Mouse (Mus musculus): ENCODE results near the gene 1810010D01Rik. TPM values are rescaled to one million over a fixed set of nuclear protein-coding genes. Genes with fewer than 3 reads are reported as not detected.

1810010D01Rik gene
- polyA plus RNA-seq, 1 experiment from 2014 or later = 0.33 TPM

- H3K27me3 ChIP-seq (replicated peaks; ENCODE audit: control insufficient read depth, insufficient read depth, low read length) = no peaks in the 10 kb centered on the region
- no peak overlapping the region for H3K4me2 ChIP-seq (replicated peaks; ENCODE audit: low read depth)
- WGBS = 65% methylated on average over 3 of the region's 3 CpGs
- H3K9me3 ChIP-seq (ENCODE audit: control insufficient read depth) = no peaks in the 10 kb centered on the region
- H3K27ac ChIP-seq (ENCODE audit: low read depth, low read length) = no peak overlapping the region
- H3K4me1 ChIP-seq (replicated peaks; ENCODE audit: control insufficient read depth, insufficient read depth, low read length) = no peaks in the 10 kb centered on the region
- no peak for TF ChIP-seq CTCF (IDR thresholded peaks at IDR 0.05; ENCODE audit: low read depth)
- H3K9ac ChIP-seq (ENCODE audit: low read depth, low read length) = no peak overlapping the region
- H3K36me3 ChIP-seq (ENCODE audit: control insufficient read depth, insufficient read depth) = no peaks in the 10 kb centered on the region
- no peak overlapping the region for H3K4me3 ChIP-seq (ENCODE audit: low read depth, low read length)
- ATAC-seq = no peak
Observed at GRCm38 (mm10) chr7:145187802-145188201, 20.1 kb downstream of the 1810010D01Rik start.

- H3K36me3 ChIP-seq (ENCODE audit: control insufficient read depth, insufficient read depth) = no peaks in the 10 kb centered on the region
- H3K4me2 ChIP-seq (replicated peaks; ENCODE audit: low read depth) = no peak overlapping the region
- no peak for ATAC-seq
- WGBS = 64% methylated on average over 4 of the region's 4 CpGs
- no peak overlapping the region for H3K9ac ChIP-seq (ENCODE audit: low read depth, low read length)
- no peak overlapping the region for H3K27ac ChIP-seq (ENCODE audit: low read depth, low read length)
- no peak for TF ChIP-seq CTCF (IDR thresholded peaks at IDR 0.05; ENCODE audit: low read depth)
- no peaks in the 10 kb centered on the region for H3K9me3 ChIP-seq (ENCODE audit: control insufficient read depth)
- H3K4me1 ChIP-seq (replicated peaks; ENCODE audit: control insufficient read depth, insufficient read depth, low read length) = 0 out of 2 replicates have a peak, but pooled peaks cover 3% of the 10 kb centered on the region
- H3K4me3 ChIP-seq (ENCODE audit: low read depth, low read length) = no peak overlapping the region
- no peaks in the 10 kb centered on the region for H3K27me3 ChIP-seq (replicated peaks; ENCODE audit: control insufficient read depth, insufficient read depth, low read length)
Observed at GRCm38 (mm10) chr7:145182388-145182787, 25.5 kb downstream of the 1810010D01Rik start.

GRCm38 (mm10) chr7:145181376-145182034 is 26.4 kb downstream of the 1810010D01Rik start:
- Histone ChIP-seq H3K9ac (ENCODE audit: low read depth, low read length) (no peak overlapping the region), H3K27ac (ENCODE audit: low read depth, low read length) (no peak overlapping the region), H3K27me3 (replicated peaks; ENCODE audit: control insufficient read depth, insufficient read depth, low read length) (no peaks in the 10 kb centered on the region), H3K36me3 (ENCODE audit: control insufficient read depth, insufficient read depth) (no peaks in the 10 kb centered on the region), H3K4me2 (replicated peaks; ENCODE audit: low read depth) (no peak overlapping the region), H3K4me1 (replicated peaks; ENCODE audit: control insufficient read depth, insufficient read depth, low read length) (0 out of 2 replicates have a peak, but pooled peaks cover 3% of the 10 kb centered on the region), H3K4me3 (ENCODE audit: low read depth, low read length) (no peak overlapping the region), H3K9me3 (ENCODE audit: control insufficient read depth) (no peaks in the 10 kb centered on the region)
- WGBS = 70% methylated on average over 11 of the region's 11 CpGs
- ATAC-seq = no peak
- TF ChIP-seq CTCF (IDR thresholded peaks at IDR 0.05; ENCODE audit: low read depth) = no peak

- H3K4me3 ChIP-seq (ENCODE audit: low read depth, low read length) = no peak overlapping the region
- H3K9me3 ChIP-seq (ENCODE audit: control insufficient read depth) = no peaks in the 10 kb centered on the region
- no peak for ATAC-seq
- no peaks in the 10 kb centered on the region for H3K36me3 ChIP-seq (ENCODE audit: control insufficient read depth, insufficient read depth)
- H3K27me3 ChIP-seq (replicated peaks; ENCODE audit: control insufficient read depth, insufficient read depth, low read length) = no peaks in the 10 kb centered on the region
- WGBS = 53% methylated on average over 5 of the region's 5 CpGs
- H3K4me2 ChIP-seq (replicated peaks; ENCODE audit: low read depth) = no peak overlapping the region
- TF ChIP-seq CTCF (IDR thresholded peaks at IDR 0.05; ENCODE audit: low read depth) = no peak
- H3K27ac ChIP-seq (ENCODE audit: low read depth, low read length) = no peak overlapping the region
- 0 out of 2 replicates have a peak, but pooled peaks cover 3% of the 10 kb centered on the region for H3K4me1 ChIP-seq (replicated peaks; ENCODE audit: control insufficient read depth, insufficient read depth, low read length)
- no peak overlapping the region for H3K9ac ChIP-seq (ENCODE audit: low read depth, low read length)
Observed at GRCm38 (mm10) chr7:145179691-145180091, 28.2 kb downstream of the 1810010D01Rik start.

GRCm38 (mm10) chr7:145176750-145177589 is 30.9 kb downstream of the 1810010D01Rik start:
- WGBS = 59% methylated on average over 15 of the region's 15 CpGs
- 0 out of 2 replicates have a peak, but pooled peaks cover 3% of the 10 kb centered on the region for H3K4me1 ChIP-seq (replicated peaks; ENCODE audit: control insufficient read depth, insufficient read depth, low read length)
- no peak overlapping the region for H3K4me2 ChIP-seq (replicated peaks; ENCODE audit: low read depth)
- TF ChIP-seq CTCF (IDR thresholded peaks at IDR 0.05; ENCODE audit: low read depth) = no peak
- H3K27ac ChIP-seq (ENCODE audit: low read depth, low read length) = no peak overlapping the region
- H3K9ac ChIP-seq (ENCODE audit: low read depth, low read length) = no peak overlapping the region
- H3K9me3 ChIP-seq (ENCODE audit: control insufficient read depth) = no peaks in the 10 kb centered on the region
- no peaks in the 10 kb centered on the region for H3K36me3 ChIP-seq (ENCODE audit: control insufficient read depth, insufficient read depth)
- H3K27me3 ChIP-seq (replicated peaks; ENCODE audit: control insufficient read depth, insufficient read depth, low read length) = no peaks in the 10 kb centered on the region
- H3K4me3 ChIP-seq (ENCODE audit: low read depth, low read length) = no peak overlapping the region
- ATAC-seq = no peak

GRCm38 (mm10) chr7:145173563-145173962 is 34.4 kb downstream of the 1810010D01Rik start:
- Histone ChIP-seq H3K27ac (ENCODE audit: low read depth, low read length) (no peak overlapping the region), H3K9me3 (ENCODE audit: control insufficient read depth) (no peaks in the 10 kb centered on the region), H3K4me2 (replicated peaks; ENCODE audit: low read depth) (no peak overlapping the region), H3K27me3 (replicated peaks; ENCODE audit: control insufficient read depth, insufficient read depth, low read length) (no peaks in the 10 kb centered on the region), H3K4me3 (ENCODE audit: low read depth, low read length) (no peak overlapping the region), H3K36me3 (ENCODE audit: control insufficient read depth, insufficient read depth) (no peaks in the 10 kb centered on the region), H3K4me1 (replicated peaks; ENCODE audit: control insufficient read depth, insufficient read depth, low read length) (no peaks in the 10 kb centered on the region), H3K9ac (ENCODE audit: low read depth, low read length) (no peak overlapping the region)
- WGBS = 75% methylated on average over 15 of the region's 15 CpGs
- TF ChIP-seq CTCF (IDR thresholded peaks at IDR 0.05; ENCODE audit: low read depth) = no peak
- ATAC-seq = no peak
